Mouse (Mus musculus): ENCODE measurements around the gene Spata45. TPM values are rescaled to one million over a fixed set of nuclear protein-coding genes. Genes with fewer than 3 reads are reported as not detected.

Gene Spata45
- polyA plus RNA-seq, 1 experiment = not detected

- no peak for TF ChIP-seq GATA1 (IDR thresholded peaks at IDR 0.05; ENCODE audit: borderline replicate concordance, low read length)
- no peak for TF ChIP-seq FLI1 (IDR thresholded peaks at IDR 0.05; ENCODE audit: low read length)
- 0 out of 2 replicates have a peak, but pooled peaks cover 5% of the 10 kb centered on the region for H3K4me1 ChIP-seq
- peaks cover 19% of the 10 kb centered on the region for H3K27me3 ChIP-seq (replicated peaks)
- H3K36me3 ChIP-seq (replicated peaks; ENCODE audit: low read length) = no peaks in the 10 kb centered on the region
- H3K4me3 ChIP-seq (replicated peaks) = no peak overlapping the region
- H3K9me3 ChIP-seq = no peaks in the 10 kb centered on the region
Measured at GRCm38 (mm10) chr1:191037999-191038398, 1.6 kb downstream of the Spata45 start.

GRCm38 (mm10) chr1:191041352-191041751 is 4.9 kb downstream of the Spata45 start:
- H3K4me1 ChIP-seq = 0 out of 2 replicates have a peak, but pooled peaks cover 5% of the 10 kb centered on the region
- TF ChIP-seq GATA1 (IDR thresholded peaks at IDR 0.05; ENCODE audit: borderline replicate concordance, low read length) (no peak), FLI1 (IDR thresholded peaks at IDR 0.05; ENCODE audit: low read length) (no peak)
- peaks cover 16% of the 10 kb centered on the region for H3K36me3 ChIP-seq (replicated peaks; ENCODE audit: low read length)
- H3K4me3 ChIP-seq (replicated peaks) = no peak overlapping the region
- peaks cover 20% of the 10 kb centered on the region for H3K27me3 ChIP-seq (replicated peaks)
- H3K9me3 ChIP-seq = no peaks in the 10 kb centered on the region

GRCm38 (mm10) chr1:191042106-191042505 is 5.7 kb downstream of the Spata45 start:
- peaks cover 19% of the 10 kb centered on the region for H3K36me3 ChIP-seq (replicated peaks; ENCODE audit: low read length)
- TF ChIP-seq GATA1 (IDR thresholded peaks at IDR 0.05; ENCODE audit: borderline replicate concordance, low read length) (no peak), FLI1 (IDR thresholded peaks at IDR 0.05; ENCODE audit: low read length) (no peak)
- H3K4me1 ChIP-seq = 0 out of 2 replicates have a peak, but pooled peaks cover 5% of the 10 kb centered on the region
- H3K9me3 ChIP-seq = no peaks in the 10 kb centered on the region
- no peak overlapping the region for H3K4me3 ChIP-seq (replicated peaks)
- peaks cover 14% of the 10 kb centered on the region for H3K27me3 ChIP-seq (replicated peaks)

GRCm38 (mm10) chr1:191042688-191043087 is 6.2 kb downstream of the Spata45 start:
- H3K4me1 ChIP-seq = 0 out of 2 replicates have a peak, but pooled peaks cover 5% of the 10 kb centered on the region
- TF ChIP-seq GATA1 (IDR thresholded peaks at IDR 0.05; ENCODE audit: borderline replicate concordance, low read length) (no peak), FLI1 (IDR thresholded peaks at IDR 0.05; ENCODE audit: low read length) (no peak)
- H3K4me3 ChIP-seq (replicated peaks) = no peak overlapping the region
- peaks cover 13% of the 10 kb centered on the region for H3K27me3 ChIP-seq (replicated peaks)
- no peaks in the 10 kb centered on the region for H3K9me3 ChIP-seq
- peaks cover 22% of the 10 kb centered on the region for H3K36me3 ChIP-seq (replicated peaks; ENCODE audit: low read length)

GRCm38 (mm10) chr1:191045264-191045663 is 8.8 kb downstream of the Spata45 start:
- peaks cover 11% of the 10 kb centered on the region for H3K27me3 ChIP-seq (replicated peaks)
- TF ChIP-seq FLI1 (IDR thresholded peaks at IDR 0.05; ENCODE audit: low read length) (no peak), GATA1 (IDR thresholded peaks at IDR 0.05; ENCODE audit: borderline replicate concordance, low read length) (no peak)
- 0 out of 2 replicates have a peak, but pooled peaks cover 5% of the 10 kb centered on the region for H3K4me1 ChIP-seq
- H3K9me3 ChIP-seq = no peaks in the 10 kb centered on the region
- peaks cover 42% of the 10 kb centered on the region for H3K36me3 ChIP-seq (replicated peaks; ENCODE audit: low read length)
- H3K4me3 ChIP-seq (replicated peaks) = no peak overlapping the region

GRCm38 (mm10) chr1:191046231-191046824 is 9.9 kb downstream of the Spata45 start:
- H3K9me3 ChIP-seq = no peaks in the 10 kb centered on the region
- H3K4me1 ChIP-seq = peaks cover 10% of the 10 kb centered on the region; the same call in 1 of the 2 replicates
- no peak overlapping the region for H3K4me3 ChIP-seq (replicated peaks)
- TF ChIP-seq GATA1 (IDR thresholded peaks at IDR 0.05; ENCODE audit: borderline replicate concordance, low read length) = no peak
- no peak for TF ChIP-seq FLI1 (IDR thresholded peaks at IDR 0.05; ENCODE audit: low read length)
- H3K27me3 ChIP-seq (replicated peaks) = peaks cover 11% of the 10 kb centered on the region
- H3K36me3 ChIP-seq (replicated peaks; ENCODE audit: low read length) = peaks cover 43% of the 10 kb centered on the region

GRCm38 (mm10) chr1:191053555-191053954 is 17.1 kb downstream of the Spata45 start:
- TF ChIP-seq FLI1 (IDR thresholded peaks at IDR 0.05; ENCODE audit: low read length) (no peak), GATA1 (IDR thresholded peaks at IDR 0.05; ENCODE audit: borderline replicate concordance, low read length) (no peak)
- Histone ChIP-seq H3K36me3 (replicated peaks; ENCODE audit: low read length) (peaks cover 64% of the 10 kb centered on the region), H3K27me3 (replicated peaks) (no peaks in the 10 kb centered on the region), H3K4me3 (replicated peaks) (no peak overlapping the region), H3K4me1 (peaks cover 56% of the 10 kb centered on the region), H3K9me3 (no peaks in the 10 kb centered on the region)

GRCm38 (mm10) chr1:191054870-191055532 is 18.6 kb downstream of the Spata45 start:
- Histone ChIP-seq H3K4me3 (replicated peaks) (peak overlapping the region; percentile 84), H3K9me3 (no peaks in the 10 kb centered on the region), H3K4me1 (peaks cover 57% of the 10 kb centered on the region), H3K36me3 (replicated peaks; ENCODE audit: low read length) (peaks cover 64% of the 10 kb centered on the region), H3K27me3 (replicated peaks) (no peaks in the 10 kb centered on the region)
- no peak for TF ChIP-seq FLI1 (IDR thresholded peaks at IDR 0.05; ENCODE audit: low read length)
- TF ChIP-seq GATA1 (IDR thresholded peaks at IDR 0.05; ENCODE audit: borderline replicate concordance, low read length) = peak; percentile 55; the same call in 1 of the 3 replicates

GRCm38 (mm10) chr1:191055533-191055873 is 19.1 kb downstream of the Spata45 start:
- peak overlapping the region; percentile 84 for H3K4me3 ChIP-seq (replicated peaks)
- H3K27me3 ChIP-seq (replicated peaks) = no peaks in the 10 kb centered on the region
- peaks cover 61% of the 10 kb centered on the region for H3K36me3 ChIP-seq (replicated peaks; ENCODE audit: low read length)
- H3K4me1 ChIP-seq = peaks cover 59% of the 10 kb centered on the region
- no peaks in the 10 kb centered on the region for H3K9me3 ChIP-seq
- TF ChIP-seq FLI1 (IDR thresholded peaks at IDR 0.05; ENCODE audit: low read length) (no peak), GATA1 (IDR thresholded peaks at IDR 0.05; ENCODE audit: borderline replicate concordance, low read length) (no peak)

- no peak overlapping the region for H3K4me3 ChIP-seq (replicated peaks)
- H3K27me3 ChIP-seq (replicated peaks) = no peaks in the 10 kb centered on the region
- no peaks in the 10 kb centered on the region for H3K9me3 ChIP-seq
- no peak for TF ChIP-seq GATA1 (IDR thresholded peaks at IDR 0.05; ENCODE audit: borderline replicate concordance, low read length)
- TF ChIP-seq FLI1 (IDR thresholded peaks at IDR 0.05; ENCODE audit: low read length) = no peak
- H3K4me1 ChIP-seq = peaks cover 67% of the 10 kb centered on the region
- peaks cover 60% of the 10 kb centered on the region for H3K36me3 ChIP-seq (replicated peaks; ENCODE audit: low read length)
Measured at GRCm38 (mm10) chr1:191057461-191057860, 21.0 kb downstream of the Spata45 start.

Measured in megakaryocyte, embryonic 14.5 days (primary cell).